8 mouse cellular contexts compared by ENCODE assay signal in genomic region chr17:83025340-83025816, GRCm38 (mm10).
DNase-seq lines count a peak whose midpoint lies in the region; ATAC-seq and TF ChIP-seq lines count a peak whose summit lies in the region.

No protein-coding gene starts in this region.

- peak; percentile 93 for ATAC-seq in Patski
- peak; percentile 61; the same call in 1 of the 2 replicates for ATAC-seq in hindbrain, embryonic 15.5 days (ENCODE audit: low FRiP score, low read depth)
- ATAC-seq in megakaryocyte progenitor cell, adult 5-6 weeks (replicated peaks; ENCODE audit: poor library complexity) = peak; percentile 93

- POLR2A ChIA-PET in Patski (lab: Charles Lee) = no interaction called here

- in situ Hi-C loops in Patski (cut with MboI; ENCODE audit: low pct_unique_long_range_greater_than_20kb) = loop anchor here (10.0 to 25.0 kb wide), 3 partner anchors 439 to 787 kb away; partner anchors contain the start of gene Kcng3

- H3K4me2 ChIP-seq in hindbrain, embryonic 15.5 days = no peak overlapping the region

- peaks cover 5% of the 10 kb centered on the region for H3K27me3 ChIP-seq in Patski
- no peaks in the 10 kb centered on the region for H3K27me3 ChIP-seq in hindbrain, embryonic 15.5 days

- no peaks in the 10 kb centered on the region for H3K9me3 ChIP-seq in hindbrain, embryonic 15.5 days

- no peaks in the 10 kb centered on the region for H3K36me3 ChIP-seq in hindbrain, embryonic 15.5 days

- CTCF ChIA-PET in Patski (lab: Charles Lee) = interaction anchor here (0.8 to 1.9 kb wide), 8 partner anchors 8 to 228 kb away, joined by 3 to 5 read pairs (median 4); no protein-coding TSS in a partner anchor

- no peak overlapping the region for H3K9ac ChIP-seq in hindbrain, embryonic 15.5 days

- peak; percentile 97 for TF ChIP-seq CTCF in Patski (IDR thresholded peaks at IDR 0.05)

- H3K4me3 ChIP-seq in hindbrain, embryonic 15.5 days = no peak overlapping the region

- no peaks in the 10 kb centered on the region for H3K4me1 ChIP-seq in hindbrain, embryonic 15.5 days (replicated peaks)

- peak; percentile 47 for DNase-seq in Patski (ENCODE audit: low read depth, low spot score)
- peak; percentile 75 for DNase-seq in cerebellum, adult 9-10 months
- peak; percentile 65 to 93 for DNase-seq in frontal cortex, adult 2 months (ENCODE audit: extremely low spot score in 1 of 2, low spot score in 1 of 2)
- DNase-seq in layer of hippocampus, postnatal 36 days = peak; percentile 64 to 79
- peak; percentile 81 to 89 for DNase-seq in right cerebral cortex, postnatal 10 days (ENCODE audit: low spot score in 2 of 2)
- peak; percentile 85 for DNase-seq in urinary bladder, postnatal 14 days (ENCODE audit: low spot score)

- 20% methylated on average over 5 of the region's 5 CpGs for WGBS in hindbrain, embryonic 15.5 days

- no peak overlapping the region for H3K27ac ChIP-seq in hindbrain, embryonic 15.5 days (replicated peaks)
